Mouse (Mus musculus) CH12.LX (cell line): Measurements from ENCODE around the gene Ccl17. TPM values are rescaled to one million over a fixed set of nuclear protein-coding genes. Genes with fewer than 3 reads are reported as not detected.

Experiments
- DNase-seq: peaks from one replicate; pipeline ENCODE4 v3.0.0-alpha.2; 2013; ENCODE audit errors: extremely low read depth
- H3K27ac ChIP-seq: 2 replicates; pipeline ENCODE4 v1.5.1; 2012; ENCODE audit warnings: low read depth, mild to moderate bottlenecking, control low read depth, moderate library complexity; ENCODE audit not compliant: insufficient read depth
- H3K27me3 ChIP-seq: replicated peaks from 2 replicates; pipeline ENCODE3; 2012; ENCODE audit warnings: inconsistent platforms
- H3K36me3 ChIP-seq, 2 experiments: replicated peaks in 1 of 2; 2 replicates each; pipeline versions ENCODE3 to v1.6.1; 2012; ENCODE audit warnings: inconsistent platforms in 1 of 2, low read length in 1 of 2, mild to moderate bottlenecking in 1 of 2, mixed read lengths in 1 of 2, moderate library complexity in 1 of 2; ENCODE audit not compliant: control insufficient read depth in 1 of 2, insufficient read depth in 1 of 2
- H3K4me1 ChIP-seq, 2 experiments: 2 replicates each; pipeline ENCODE4 v1.6.1; 2012; ENCODE audit warnings: inconsistent platforms in 1 of 2, moderate library complexity in 1 of 2; ENCODE audit not compliant: insufficient read depth in 2 of 2, control insufficient read depth in 1 of 2
- H3K4me2 ChIP-seq: 2 replicates; pipeline ENCODE4 v1.6.1; 2012; ENCODE audit warnings: low read depth, mild to moderate bottlenecking, control low read depth; ENCODE audit not compliant: poor library complexity, insufficient read depth, severe bottlenecking
- H3K4me3 ChIP-seq, 3 experiments: fragments of 150-350 bp in 1 of 3; sonication (generic) in 1 of 3; replicated peaks in 1 of 3; 2 replicates each; pipeline versions ENCODE3 to v1.5.1; 2011 to 2012; ENCODE audit warnings: low read depth in 2 of 3, low read length in 2 of 3, mild to moderate bottlenecking in 2 of 3, moderate library complexity in 2 of 3, control low read depth in 1 of 3, improper control_type of control experiment in 1 of 3, inconsistent platforms in 1 of 3, mixed read lengths in 1 of 3; ENCODE audit not compliant: poor library complexity in 1 of 3
- H3K79me2 ChIP-seq: replicated peaks from 2 replicates; pipeline ENCODE4 v1.6.1; 2012; ENCODE audit warnings: mild to moderate bottlenecking, moderate library complexity; ENCODE audit not compliant: control insufficient read depth, poor library complexity, insufficient read depth, severe bottlenecking; ENCODE audit errors: extremely low read depth
- H3K9ac ChIP-seq: 2 replicates; pipeline ENCODE4 v1.6.1; 2012; ENCODE audit warnings: low read depth, mild to moderate bottlenecking, control low read depth, moderate library complexity; ENCODE audit not compliant: insufficient read depth
- H3K9me3 ChIP-seq: replicated peaks from 2 replicates; pipeline ENCODE3; 2012; ENCODE audit warnings: low read length, inconsistent platforms, mixed read lengths
- BHLHE40 ChIP-seq: IDR thresholded peaks from 2 replicates; pipeline ENCODE4 v1.6.1; 2011; ENCODE audit warnings: mild to moderate bottlenecking, low read depth, low read length, improper control_type of control experiment
- CHD1 ChIP-seq: IDR thresholded peaks from 2 replicates; pipeline ENCODE4 v1.6.1; 2012; ENCODE audit warnings: low read depth, low read length, improper control_type of control experiment, inconsistent platforms
- CHD2 ChIP-seq: IDR thresholded peaks from 2 replicates; pipeline ENCODE4 v1.6.1; 2011; ENCODE audit warnings: low read length, improper control_type of control experiment
- CTCF ChIP-seq, 2 experiments: IDR thresholded peaks in 1 of 2; conservative IDR thresholded peaks in 1 of 2; 2 replicates each; pipeline ENCODE4 v1.5.1; 2011 to 2012; ENCODE audit warnings: low read depth in 2 of 2, low read length in 2 of 2, improper control_type of control experiment in 1 of 2, inconsistent platforms in 1 of 2, mild to moderate bottlenecking in 1 of 2, moderate library complexity in 1 of 2
- ELF1 ChIP-seq: IDR thresholded peaks from 2 replicates; pipeline ENCODE4 v1.6.1; 2014; ENCODE audit warnings: low read depth, mild to moderate bottlenecking, inconsistent platforms, low read length, improper control_type of control experiment
- EP300 ChIP-seq: IDR thresholded peaks from 2 replicates; pipeline ENCODE4 v1.6.1; 2011; ENCODE audit warnings: low read length, improper control_type of control experiment
- ETS1 ChIP-seq: conservative IDR thresholded peaks from 2 replicates; pipeline ENCODE4 v1.6.1; 2012; ENCODE audit warnings: low read depth, mild to moderate bottlenecking, inconsistent platforms, low read length, improper control_type of control experiment, moderate library complexity
- GABPA ChIP-seq: IDR thresholded peaks from 2 replicates; pipeline ENCODE4 v1.6.1; 2012; ENCODE audit warnings: low read depth, low read length, improper control_type of control experiment, inconsistent platforms; ENCODE audit not compliant: insufficient replicate concordance
- IRF4 ChIP-seq: IDR thresholded peaks from 2 replicates; pipeline ENCODE4 v1.6.1; 2014; ENCODE audit warnings: low read depth, mild to moderate bottlenecking, inconsistent platforms, low read length, improper control_type of control experiment
- JUN ChIP-seq: IDR thresholded peaks from 2 replicates; pipeline ENCODE4 v1.6.1; 2011; ENCODE audit warnings: low read depth, mild to moderate bottlenecking, low read length, improper control_type of control experiment, moderate library complexity; ENCODE audit not compliant: insufficient read depth
- KAT2A ChIP-seq: IDR thresholded peaks from 2 replicates; pipeline ENCODE4 v1.6.1; 2012; ENCODE audit warnings: low read length, improper control_type of control experiment, inconsistent platforms; ENCODE audit not compliant: insufficient replicate concordance
- MAFK ChIP-seq: IDR thresholded peaks from 2 replicates; pipeline ENCODE4 v1.6.1; 2011; ENCODE audit warnings: low read length, improper control_type of control experiment; ENCODE audit not compliant: insufficient replicate concordance
- MAX ChIP-seq: IDR thresholded peaks from 2 replicates; pipeline ENCODE4 v1.6.1; 2011; ENCODE audit warnings: low read length, improper control_type of control experiment
- MAZ ChIP-seq: IDR thresholded peaks from 2 replicates; pipeline ENCODE4 v1.6.1; 2012; ENCODE audit warnings: low read depth, mild to moderate bottlenecking, inconsistent platforms, low read length, improper control_type of control experiment, moderate library complexity
- MEF2A ChIP-seq: IDR thresholded peaks from 2 replicates; pipeline ENCODE4 v1.6.1; 2014; ENCODE audit warnings: low read depth, mild to moderate bottlenecking, inconsistent platforms, low read length, improper control_type of control experiment, borderline replicate concordance
- MXI1 ChIP-seq: IDR thresholded peaks from 2 replicates; pipeline ENCODE4 v1.6.1; 2011; ENCODE audit warnings: mild to moderate bottlenecking, low read depth, low read length, improper control_type of control experiment
- MYC ChIP-seq: IDR thresholded peaks from 2 replicates; pipeline ENCODE4 v1.6.1; 2011; ENCODE audit warnings: low read depth, mild to moderate bottlenecking, improper control_type of control experiment, low read length
- NELFE ChIP-seq: IDR thresholded peaks from 2 replicates; pipeline ENCODE4 v1.6.1; 2011; ENCODE audit warnings: low read depth, low read length, improper control_type of control experiment
- PAX5 ChIP-seq: IDR thresholded peaks from 2 replicates; pipeline ENCODE4 v1.6.1; 2012; ENCODE audit warnings: low read length, inconsistent platforms, mixed read lengths
- POLR2AphosphoS2 ChIP-seq: IDR thresholded peaks from 2 replicates; pipeline ENCODE4 v1.6.1; 2011; ENCODE audit warnings: low read depth, low read length, improper control_type of control experiment
- RAD21 ChIP-seq: IDR thresholded peaks from 2 replicates; pipeline ENCODE4 v1.6.1; 2011; ENCODE audit warnings: low read depth, mild to moderate bottlenecking, low read length, improper control_type of control experiment, moderate library complexity
- RCOR1 ChIP-seq: conservative IDR thresholded peaks from 2 replicates; pipeline ENCODE4 v1.6.1; 2012; ENCODE audit warnings: low read depth, mild to moderate bottlenecking, inconsistent platforms, low read length, improper control_type of control experiment
- SIN3A ChIP-seq: IDR thresholded peaks from 2 replicates; pipeline ENCODE4 v1.6.1; 2012; ENCODE audit warnings: low read length, improper control_type of control experiment, inconsistent platforms
- SMC3 ChIP-seq: IDR thresholded peaks from 2 replicates; pipeline ENCODE4 v1.6.1; 2011; ENCODE audit warnings: low read depth, low read length, improper control_type of control experiment
- TBP ChIP-seq: conservative IDR thresholded peaks from 2 replicates; pipeline ENCODE4 v1.6.1; 2011; ENCODE audit warnings: low read depth, low read length, improper control_type of control experiment
- TCF12 ChIP-seq: IDR thresholded peaks from 2 replicates; pipeline ENCODE4 v1.6.1; 2014; ENCODE audit warnings: low read depth, mild to moderate bottlenecking, inconsistent platforms, low read length, improper control_type of control experiment
- UBTF ChIP-seq: IDR thresholded peaks from 2 replicates; pipeline ENCODE4 v1.6.1; 2012; ENCODE audit warnings: low read depth, mild to moderate bottlenecking, inconsistent platforms, low read length, improper control_type of control experiment, moderate library complexity
- USF1 ChIP-seq: IDR thresholded peaks from 2 replicates; pipeline ENCODE4 v1.6.1; 2014; ENCODE audit warnings: low read depth, mild to moderate bottlenecking, inconsistent platforms, low read length, improper control_type of control experiment
- USF2 ChIP-seq: conservative IDR thresholded peaks from 2 replicates; pipeline ENCODE4 v1.6.1; 2011; ENCODE audit warnings: low read depth, low read length, improper control_type of control experiment
- ZKSCAN1 ChIP-seq: IDR thresholded peaks from 2 replicates; pipeline ENCODE4 v1.6.1; 2012; ENCODE audit warnings: low read depth, inconsistent platforms, low read length, improper control_type of control experiment, borderline replicate concordance
- ZMIZ1 ChIP-seq: IDR thresholded peaks from 2 replicates; pipeline ENCODE4 v1.6.1; 2012; ENCODE audit warnings: low read depth, mild to moderate bottlenecking, inconsistent platforms, low read length, improper control_type of control experiment
- dilution Hi-C: fragments of 300-500 bp; cut with MboI; formaldehyde crosslinking; loops from 2 replicates; pipeline ENCODE4 v1.14.3; 2020; ENCODE audit warnings: low sequenced_read_pairs; ENCODE audit not compliant: extremely low pct_unique_long_range_greater_than_20kb, extremely low pct_ligation_motif_present
- in situ Hi-C: fragments of 300-500 bp; cut with MboI; formaldehyde crosslinking; loops from 3 replicates; pipeline ENCODE4 v1.14.3; 2019; ENCODE audit warnings: low sequenced_read_pairs, low pct_ligation_motif_present, low pct_unique_long_range_greater_than_20kb, mixed read lengths
- polyA plus RNA-seq: library from polyadenylated mRNA; unstranded; fragments of >175 nt; gene quantifications from 2 replicates; pipeline ENCODE4 v1.2.1, GENCODE M21; 2012; ENCODE audit warnings: low read depth; ENCODE audit not compliant: insufficient read length
- total RNA-seq, 2 experiments: library from RNA; depleted of rRNA; stranded (reverse); fragments of 300-350 nt in 1 of 2; fragments of >200 nt in 1 of 2; gene quantifications; 2 replicates each; pipeline ENCODE4 v1.2.3; 2012 to 2014

Gene Ccl17
- total and polyA plus RNA-seq, 3 experiments = 1.3 to 2.6 (median 2.1) TPM

DNA sequence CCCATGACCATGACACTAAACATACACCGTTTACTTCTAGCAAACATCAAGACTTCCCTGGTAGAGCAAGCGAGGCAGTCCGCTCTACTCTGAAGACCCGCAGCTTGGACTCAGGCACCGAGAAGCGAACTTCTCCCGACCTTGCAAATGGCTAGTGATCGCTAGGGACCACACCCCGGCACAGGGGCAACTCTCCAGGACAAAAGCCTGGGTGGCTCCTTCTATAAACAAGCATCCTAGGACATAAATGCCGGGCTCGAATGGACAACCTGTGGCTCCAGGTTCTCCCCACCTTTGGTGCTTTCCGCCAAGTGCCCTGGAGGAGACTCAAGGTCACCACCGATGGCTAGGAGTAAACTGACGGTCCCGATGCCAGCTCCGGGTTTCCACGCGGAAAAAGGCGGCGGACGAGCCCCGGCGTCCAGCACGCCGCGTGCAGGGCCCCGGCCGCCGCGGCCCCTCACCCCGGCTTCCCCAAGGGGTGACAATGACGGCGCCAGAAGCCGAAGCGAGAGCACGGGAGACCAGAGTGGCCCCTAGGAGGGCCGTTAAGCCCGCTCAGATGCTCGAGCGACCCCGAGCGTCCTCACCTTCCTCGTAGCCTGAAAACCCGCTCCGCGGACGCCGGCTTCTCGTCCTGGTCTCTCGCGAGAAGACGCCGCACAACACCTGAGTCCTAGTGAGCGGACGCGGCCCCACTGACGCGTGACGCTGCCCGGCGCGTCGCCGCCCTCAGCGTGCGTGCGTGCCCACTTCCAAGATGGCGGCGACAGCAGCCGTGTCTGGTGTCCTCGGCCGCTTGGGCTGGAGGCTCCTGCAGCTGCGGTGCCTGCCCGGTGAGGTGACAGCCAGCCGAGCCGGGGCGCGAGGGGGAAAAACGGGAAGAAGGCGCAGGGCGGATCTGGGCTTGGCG lies 27.7 kb downstream of the Ccl17 start, which contains the start of the genes Coq9 and Ciapin1 (continued):
- TF ChIP-seq IRF4 (peak; percentile 28; the same call in 1 of the 2 replicates), ETS1 (no peak), USF2 (no peak), ELF1 (peak; percentile 70), UBTF (peak; percentile 85), MAX (no peak; the same call in 1 of the 2 replicates), JUN (no peak), TBP (no peak; the same call in 1 of the 2 replicates), SMC3 (no peak), ZMIZ1 (peak; percentile 93)

DNA sequence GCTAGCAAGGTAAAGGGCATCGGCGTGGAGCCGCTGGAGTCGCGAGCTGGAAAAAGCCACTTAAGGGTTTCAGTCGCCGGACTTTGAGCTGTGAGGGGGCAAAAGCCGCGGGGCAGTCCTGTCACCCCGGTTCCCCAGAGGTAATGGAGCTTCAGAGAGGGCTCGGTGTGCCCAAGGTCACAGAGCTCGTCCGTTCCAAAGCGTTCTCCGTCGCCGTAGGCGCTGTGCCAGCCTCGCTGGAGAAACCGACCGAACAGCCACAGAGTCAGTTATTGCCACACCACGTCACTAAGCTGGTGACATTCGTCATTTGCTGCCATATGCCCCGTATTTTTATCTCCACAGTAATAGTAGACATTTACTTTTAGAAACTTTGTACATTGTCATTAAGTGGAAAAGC lies 28.3 kb downstream of the Ccl17 start:
- in situ Hi-C loops (no loop called here), dilution Hi-C loops (no loop called here)
- peaks cover 28% of the 10 kb centered on the region for H3K79me2 ChIP-seq
- no peaks in the 10 kb centered on the region for H3K9me3 ChIP-seq
- peaks cover 0 to 22% of the 10 kb centered on the region in 2 experiments; a peak in 2 of 4 replicates for H3K4me1 ChIP-seq
- H3K4me2 ChIP-seq = peak overlapping the region; percentile 1; the same call in 1 of the 2 replicates
- no peaks in the 10 kb centered on the region for H3K27me3 ChIP-seq
- peak; percentile 64 for DNase-seq
- H3K4me3 ChIP-seq = peak overlapping the region; percentile 82 to 96 (median 94)
- TF ChIP-seq TCF12 (no peak), ELF1 (no peak), BHLHE40 (no peak), MAZ (no peak), PAX5 (no peak), EP300 (no peak), CHD1 (peak; percentile 89), MAFK (no peak), ZKSCAN1 (no peak), USF1 (no peak), RAD21 (no peak), CHD2 (no peak), MXI1 (no peak), CTCF (conservative IDR thresholded peaks at IDR 0.05 in 1 of 2, IDR thresholded peaks at IDR 0.05 in 1 of 2; ENCODE audit: low read depth in 2 of 2, low read length in 2 of 2) (no peak), GABPA (no peak), UBTF (0 out of 2 replicates have a peak, but pooled peaks have one; percentile 15), KAT2A (no peak), MEF2A (no peak), ZMIZ1 (no peak), NELFE (peak; percentile 9; the same call in 1 of the 2 replicates), MYC (0 out of 2 replicates have a peak, but pooled peaks have one; percentile 52), SIN3A (peak; percentile 62; the same call in 1 of the 2 replicates), RCOR1 (no peak), ETS1 (no peak), POLR2AphosphoS2 (no peak), USF2 (no peak)
- H3K36me3 ChIP-seq = peaks cover 5 to 19% of the 10 kb centered on the region in 2 experiments
- peak overlapping the region; percentile 65 for H3K27ac ChIP-seq
- peak overlapping the region; percentile 93 for H3K9ac ChIP-seq
